Mouse (Mus musculus) megakaryocyte, embryonic 14.5 days (primary cell): ENCODE measurements around the gene Zmynd15. TPM values are rescaled to one million over a fixed set of nuclear protein-coding genes. Genes with fewer than 3 reads are reported as not detected.
"Not testable (repeated sequence)": the region's sequence is repeated elsewhere in the genome, so short reads cannot be mapped to it uniquely, and the experiment has no call there.

Experiments used
- H3K27me3 ChIP-seq: replicated peaks from 2 replicates; pipeline ENCODE3; 2012; ENCODE audit warnings: inconsistent platforms
- H3K36me3 ChIP-seq: replicated peaks from 2 replicates; pipeline ENCODE3; 2012; ENCODE audit warnings: low read length, inconsistent platforms, mixed read lengths
- H3K4me1 ChIP-seq: 2 replicates; pipeline ENCODE4 v1.6.1; 2012; ENCODE audit warnings: inconsistent platforms
- H3K4me3 ChIP-seq: replicated peaks from 2 replicates; pipeline ENCODE3; 2012; ENCODE audit warnings: moderate library complexity, mild to moderate bottlenecking, inconsistent platforms
- H3K9me3 ChIP-seq: 2 replicates; pipeline ENCODE4 v1.6.1; 2012; ENCODE audit warnings: inconsistent platforms
- FLI1 ChIP-seq: IDR thresholded peaks from 2 replicates; pipeline ENCODE4 v1.6.1; 2012; ENCODE audit warnings: low read length, inconsistent platforms, mixed read lengths
- GATA1 ChIP-seq: IDR thresholded peaks from 3 replicates; pipeline ENCODE4 v1.6.1; 2012; ENCODE audit warnings: mixed read lengths, low read length, inconsistent platforms, borderline replicate concordance
- polyA plus RNA-seq: library from polyadenylated mRNA; stranded (reverse); fragments of >175 nt; gene quantifications from 2 replicates; pipeline ENCODE4 v1.2.3, GENCODE M21; 2012; ENCODE audit warnings: low replicate concordance; ENCODE audit not compliant: insufficient read depth

The Zmynd15 gene
- polyA plus RNA-seq, 1 experiment: 3.6 TPM

GRCm38 (mm10) chr11:70465824-70466223 is 6.6 kb downstream of the Zmynd15 start:
- H3K27me3 ChIP-seq: peaks cover 68% of the 10 kb centered on the region
- peaks cover 12% of the 10 kb centered on the region for H3K9me3 ChIP-seq
- TF ChIP-seq GATA1 (no peak), FLI1 (no peak)
- no peaks in the 10 kb centered on the region for H3K36me3 ChIP-seq
- H3K4me3 ChIP-seq: no peak overlapping the region
- peaks cover 42% of the 10 kb centered on the region for H3K4me1 ChIP-seq

- H3K27me3 ChIP-seq: peaks cover 47% of the 10 kb centered on the region
- TF ChIP-seq GATA1: no peak
- no peak for TF ChIP-seq FLI1
- no peaks in the 10 kb centered on the region; the same call in 1 of the 2 replicates for H3K9me3 ChIP-seq
- H3K4me3 ChIP-seq: no peak overlapping the region
- peaks cover 50% of the 10 kb centered on the region for H3K4me1 ChIP-seq
- no peaks in the 10 kb centered on the region for H3K36me3 ChIP-seq
Measured at GRCm38 (mm10) chr11:70467902-70468619, 8.8 kb downstream of the Zmynd15 start.

GRCm38 (mm10) chr11:70469764-70470163 is 10.5 kb downstream of the Zmynd15 start:
- no peak overlapping the region for H3K4me3 ChIP-seq
- peaks cover 31% of the 10 kb centered on the region for H3K27me3 ChIP-seq
- no peak for TF ChIP-seq FLI1
- no peak for TF ChIP-seq GATA1
- H3K4me1 ChIP-seq: peaks cover 49% of the 10 kb centered on the region
- H3K9me3 ChIP-seq: no peaks in the 10 kb centered on the region; the same call in 1 of the 2 replicates
- no peaks in the 10 kb centered on the region for H3K36me3 ChIP-seq

- TF ChIP-seq FLI1 (no peak), GATA1 (no peak)
Measured at GRCm38 (mm10) chr11:70472716-70473115, 13.5 kb downstream of the Zmynd15 start.

GRCm38 (mm10) chr11:70473291-70473690 is 14.1 kb downstream of the Zmynd15 start:
- not testable (repeated sequence) for H3K9me3 ChIP-seq, H3K36me3 ChIP-seq, H3K4me3 ChIP-seq
- Histone ChIP-seq H3K27me3 (peaks cover 23% of the 10 kb centered on the region), H3K4me1 (peaks cover 36% of the 10 kb centered on the region)

More at GRCm38 (mm10) chr11:70472716-70473115, 13.5 kb downstream of the Zmynd15 start:
- no peaks in the 10 kb centered on the region for H3K9me3 ChIP-seq
- peaks cover 20% of the 10 kb centered on the region for H3K27me3 ChIP-seq
- H3K4me3 ChIP-seq: no peak overlapping the region
- H3K4me1 ChIP-seq: peaks cover 42% of the 10 kb centered on the region
- H3K36me3 ChIP-seq: no peaks in the 10 kb centered on the region

GRCm38 (mm10) chr11:70474872-70475534 is 15.8 kb downstream of the Zmynd15 start:
- peaks cover 27% of the 10 kb centered on the region for H3K27me3 ChIP-seq
- TF ChIP-seq GATA1: no peak
- no peak for TF ChIP-seq FLI1
- H3K36me3 ChIP-seq: no peaks in the 10 kb centered on the region
- no peaks in the 10 kb centered on the region for H3K9me3 ChIP-seq
- no peak overlapping the region for H3K4me3 ChIP-seq
- H3K4me1 ChIP-seq: peaks cover 29% of the 10 kb centered on the region

GRCm38 (mm10) chr11:70485498-70485897 is 26.3 kb downstream of the Zmynd15 start:
- Histone ChIP-seq H3K4me1 (peaks cover 43% of the 10 kb centered on the region), H3K36me3 (no peaks in the 10 kb centered on the region), H3K4me3 (no peak overlapping the region), H3K9me3 (no peaks in the 10 kb centered on the region), H3K27me3 (peaks cover 7% of the 10 kb centered on the region)
- TF ChIP-seq GATA1: no peak
- no peak for TF ChIP-seq FLI1

GRCm38 (mm10) chr11:70487816-70488215 is 28.6 kb downstream of the Zmynd15 start:
- no peak for TF ChIP-seq FLI1
- TF ChIP-seq GATA1: no peak
- Histone ChIP-seq H3K36me3 (no peaks in the 10 kb centered on the region), H3K27me3 (peaks cover 11% of the 10 kb centered on the region), H3K4me3 (no peak overlapping the region), H3K4me1 (peaks cover 27% of the 10 kb centered on the region), H3K9me3 (peaks cover 6% of the 10 kb centered on the region)

GRCm38 (mm10) chr11:70489138-70489537 is 29.9 kb downstream of the Zmynd15 start:
- Histone ChIP-seq H3K9me3 (peaks cover 6% of the 10 kb centered on the region), H3K4me1 (peaks cover 19% of the 10 kb centered on the region), H3K36me3 (no peaks in the 10 kb centered on the region), H3K27me3 (peaks cover 11% of the 10 kb centered on the region), H3K4me3 (no peak overlapping the region)
- TF ChIP-seq GATA1: no peak

GRCm38 (mm10) chr11:70489684-70490083 is 30.5 kb downstream of the Zmynd15 start:
- Histone ChIP-seq H3K4me1 (peaks cover 19% of the 10 kb centered on the region), H3K4me3 (no peak overlapping the region), H3K9me3 (peaks cover 6% of the 10 kb centered on the region), H3K36me3 (no peaks in the 10 kb centered on the region), H3K27me3 (peaks cover 11% of the 10 kb centered on the region)
- TF ChIP-seq FLI1: no peak
- no peak for TF ChIP-seq GATA1
